Comparison of ENCODE assay signal across 25 mouse cellular contexts in the genomic region with DNA sequence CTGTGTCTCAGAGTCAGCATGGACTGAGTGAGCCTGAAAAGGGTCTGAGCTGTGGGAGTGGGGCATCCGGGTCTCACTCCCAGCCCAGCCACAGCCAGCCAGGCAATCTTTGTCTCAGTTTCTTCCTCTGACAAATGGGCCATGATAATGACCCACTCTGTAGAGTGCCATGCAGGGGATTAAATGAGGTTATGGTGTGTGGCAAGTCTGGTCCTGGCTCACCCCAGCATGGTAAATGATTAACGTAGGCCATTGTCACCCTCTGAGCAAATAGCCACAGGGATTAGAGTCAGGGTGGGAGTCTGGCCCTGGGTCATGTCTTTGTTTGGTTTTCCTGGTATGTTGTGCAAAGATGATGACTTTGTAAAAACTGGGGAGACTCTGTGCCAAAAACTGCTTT.
DNase-seq lines count a peak whose midpoint lies in the region; ATAC-seq and TF ChIP-seq lines count a peak whose summit lies in the region.
"Had no signal": no experiment of that assay in that cellular context is flagged by ENCODE, and none has a peak within 500 bp of the region (broad histone marks: within the 10 kb centered on the region; RNA-seq: fewer than 3 reads in every experiment).

No protein-coding gene starts in this region.

- TF ChIP-seq CTCF in intestine, postnatal 0 days (IDR thresholded peaks at IDR 0.05; ENCODE audit: low read depth) = no peak
- TF ChIP-seq CTCF in lung, postnatal 0 days (IDR thresholded peaks at IDR 0.05) = no peak
- TF ChIP-seq CTCF in liver, postnatal 0 days (IDR thresholded peaks at IDR 0.05; ENCODE audit: low read depth) = no peak

- H3K27me3 ChIP-seq in intestine, embryonic 14.5 days (replicated peaks; ENCODE audit: control insufficient read depth, insufficient read depth, low read length) = no peaks in the 10 kb centered on the region
- no peaks in the 10 kb centered on the region for H3K27me3 ChIP-seq in intestine, postnatal 0 days (replicated peaks; ENCODE audit: control insufficient read depth, insufficient read depth, low read length)
- H3K27me3 ChIP-seq in lung, postnatal 0 days (replicated peaks; ENCODE audit: insufficient read depth, low read length) = no peaks in the 10 kb centered on the region
- no peaks in the 10 kb centered on the region for H3K27me3 ChIP-seq in liver, postnatal 0 days (ENCODE audit: insufficient read depth, low read length)
- H3K27me3 ChIP-seq: hindbrain, embryonic 15.5 days; midbrain, embryonic 12.5 days had no signal

- no peaks in the 10 kb centered on the region for H3K9me3 ChIP-seq in intestine, embryonic 14.5 days (ENCODE audit: control insufficient read depth, low read length)
- H3K9me3 ChIP-seq in intestine, postnatal 0 days (ENCODE audit: control insufficient read depth) = no peaks in the 10 kb centered on the region
- no peaks in the 10 kb centered on the region for H3K9me3 ChIP-seq in lung, postnatal 0 days (ENCODE audit: low read length)
- H3K9me3 ChIP-seq in liver, postnatal 0 days (ENCODE audit: low read length) = no peaks in the 10 kb centered on the region
- H3K9me3 ChIP-seq: hindbrain, embryonic 15.5 days; midbrain, embryonic 12.5 days had no signal

- H3K36me3 ChIP-seq in intestine, embryonic 14.5 days (ENCODE audit: control insufficient read depth, insufficient read depth, low read length) = no peaks in the 10 kb centered on the region
- H3K36me3 ChIP-seq in intestine, postnatal 0 days (ENCODE audit: control insufficient read depth, insufficient read depth) = no peaks in the 10 kb centered on the region
- no peaks in the 10 kb centered on the region for H3K36me3 ChIP-seq in lung, postnatal 0 days (ENCODE audit: insufficient read depth, low read length)
- H3K36me3 ChIP-seq in liver, postnatal 0 days (replicated peaks; ENCODE audit: insufficient read depth, low read length) = no peaks in the 10 kb centered on the region
- H3K36me3 ChIP-seq: hindbrain, embryonic 15.5 days; midbrain, embryonic 12.5 days had no signal

- H3K4me3 ChIP-seq in intestine, embryonic 14.5 days (ENCODE audit: low read depth, low read length) = no peak overlapping the region
- H3K4me3 ChIP-seq in intestine, postnatal 0 days (ENCODE audit: low read depth, low read length) = no peak overlapping the region
- no peak overlapping the region for H3K4me3 ChIP-seq in lung, postnatal 0 days (ENCODE audit: low read depth, low read length)
- no peak overlapping the region for H3K4me3 ChIP-seq in liver, postnatal 0 days (ENCODE audit: low read depth, low read length)
- H3K4me3 ChIP-seq: gastrocnemius, adult 2 months; heart, adult 2 months; hindbrain, embryonic 10.5 days; hindbrain, embryonic 15.5 days; midbrain, embryonic 12.5 days had no signal

- DNase-seq in intestine, embryonic 14.5 days (ENCODE audit: low spot score) = no peak
- DNase-seq in lung, postnatal 36 days = peak; percentile 23
- DNase-seq in lung, postnatal 0 days (ENCODE audit: low spot score) = no peak
- DNase-seq in liver, postnatal 0 days = peak; percentile 26
- peak; percentile 79 for DNase-seq in yolk sac, embryonic 10.5 days (ENCODE audit: low spot score)
- DNase-seq in adrenal gland, postnatal 25 days = no peak
- no peak for DNase-seq in cerebellum, postnatal 25 days
- DNase-seq: adrenal gland, adult 2 months; cerebellum, adult 8-10 months; cerebellum, postnatal 36 days; gastrocnemius, adult 2 months; gastrocnemius, postnatal 36 days; heart, adult 2 months; heart, postnatal 14 days; kidney, postnatal 4 days; left cerebral cortex, postnatal 4 days; lung, embryonic 14.5 days; thymus, adult 18-20 months; thymus, postnatal 25 days had no signal

- H3K4me1 ChIP-seq in intestine, embryonic 14.5 days (replicated peaks; ENCODE audit: control insufficient read depth, insufficient read depth, low read length) = no peaks in the 10 kb centered on the region
- no peaks in the 10 kb centered on the region for H3K4me1 ChIP-seq in intestine, postnatal 0 days (replicated peaks; ENCODE audit: control insufficient read depth, insufficient read depth, low read length)
- H3K4me1 ChIP-seq in lung, postnatal 0 days (ENCODE audit: insufficient read depth, low read depth, low read length) = no peaks in the 10 kb centered on the region
- no peaks in the 10 kb centered on the region for H3K4me1 ChIP-seq in liver, postnatal 0 days (ENCODE audit: insufficient read depth)
- H3K4me1 ChIP-seq: hindbrain, embryonic 15.5 days had no signal

- H3K9ac ChIP-seq in intestine, embryonic 14.5 days (ENCODE audit: low read length) = no peak overlapping the region
- H3K9ac ChIP-seq in intestine, postnatal 0 days (ENCODE audit: low read depth, low read length) = no peak overlapping the region
- no peak overlapping the region for H3K9ac ChIP-seq in lung, postnatal 0 days (replicated peaks; ENCODE audit: low read depth)
- no peak overlapping the region for H3K9ac ChIP-seq in liver, postnatal 0 days (replicated peaks)
- H3K9ac ChIP-seq: hindbrain, embryonic 15.5 days; lung, embryonic 14.5 days; midbrain, embryonic 12.5 days had no signal

- peak; percentile 80; the same call in 1 of the 2 replicates for ATAC-seq in intestine, embryonic 14.5 days (replicated peaks; ENCODE audit: low FRiP score, low TSS enrichment, low read depth)
- ATAC-seq in intestine, postnatal 0 days = no peak
- ATAC-seq in lung, postnatal 0 days = no peak
- ATAC-seq in liver, postnatal 0 days = peak; percentile 91
- ATAC-seq: forebrain, embryonic 14.5 days; inflammation-experienced regulatory T-cells, adult 6 months had no signal

- TF ChIP-seq EP300 in lung, postnatal 0 days (IDR thresholded peaks at IDR 0.05) = no peak
- TF ChIP-seq EP300 in liver, postnatal 0 days (IDR thresholded peaks at IDR 0.05; ENCODE audit: low read depth) = no peak

- no peak overlapping the region for H3K27ac ChIP-seq in intestine, embryonic 14.5 days (ENCODE audit: low read depth)
- no peak overlapping the region for H3K27ac ChIP-seq in intestine, postnatal 0 days (ENCODE audit: low read depth, low read length)
- H3K27ac ChIP-seq in lung, postnatal 0 days (ENCODE audit: low read length) = no peak overlapping the region
- H3K27ac ChIP-seq in liver, postnatal 0 days (ENCODE audit: low read depth) = no peak overlapping the region
- H3K27ac ChIP-seq: gastrocnemius, adult 2 months; heart, adult 2 months; hindbrain, embryonic 10.5 days; hindbrain, embryonic 15.5 days; midbrain, embryonic 12.5 days had no signal

- H3K4me2 ChIP-seq in intestine, embryonic 14.5 days (ENCODE audit: low read length) = no peak overlapping the region
- no peak overlapping the region for H3K4me2 ChIP-seq in intestine, postnatal 0 days (replicated peaks; ENCODE audit: low read depth)
- no peak overlapping the region for H3K4me2 ChIP-seq in lung, postnatal 0 days (replicated peaks; ENCODE audit: low read depth, low read length)
- no peak overlapping the region for H3K4me2 ChIP-seq in liver, postnatal 0 days (ENCODE audit: low read depth, low read length)
- H3K4me2 ChIP-seq: hindbrain, embryonic 15.5 days; lung, embryonic 14.5 days; midbrain, embryonic 12.5 days had no signal

- WGBS in intestine, embryonic 14.5 days = 57% methylated on average over 2 of the region's 2 CpGs
- 30% methylated on average over 2 of the region's 2 CpGs for WGBS in intestine, postnatal 0 days
- whole genome bisulfite sequencing in lung, postnatal 0 days = 53% methylated on average over 2 of the region's 2 CpGs
- WGBS in liver, postnatal 0 days (ENCODE audit: insufficient replicate concordance) = 61% methylated on average over 2 of the region's 2 CpGs

Comparison
In these comparisons a context has a peak if more than half of its experiments do, and no peak if none do; other contexts are left out.
1. ATAC-seq: peak in intestine, embryonic 14.5 days (single experiment) and liver, postnatal 0 days (single experiment); none in intestine, postnatal 0 days (single experiment) and lung, postnatal 0 days (single experiment).
2. DNase-seq: peak in lung, postnatal 36 days (single experiment), liver, postnatal 0 days (single experiment) and yolk sac, embryonic 10.5 days (single experiment); none in intestine, embryonic 14.5 days (single experiment), lung, postnatal 0 days (single experiment), adrenal gland, postnatal 25 days (single experiment) and cerebellum, postnatal 25 days (0 of 2).